Mouse (Mus musculus) embryonic fibroblast, embryonic 13.5 days (primary cell): ENCODE measurements around the gene 1700061G19Rik.

ENCODE experiments used
- CTCF ChIP-seq: IDR thresholded peaks from 2 replicates; pipeline ENCODE4 v1.5.1; 2011; ENCODE audit warnings: mild to moderate bottlenecking, control low read depth, low read length, moderate library complexity, borderline replicate concordance; ENCODE audit not compliant: insufficient read depth
- POLR2A ChIP-seq: IDR thresholded peaks from 2 replicates; pipeline ENCODE4 v1.6.1; 2011; ENCODE audit warnings: low read depth, mild to moderate bottlenecking, control low read depth, low read length, moderate library complexity

DNA sequence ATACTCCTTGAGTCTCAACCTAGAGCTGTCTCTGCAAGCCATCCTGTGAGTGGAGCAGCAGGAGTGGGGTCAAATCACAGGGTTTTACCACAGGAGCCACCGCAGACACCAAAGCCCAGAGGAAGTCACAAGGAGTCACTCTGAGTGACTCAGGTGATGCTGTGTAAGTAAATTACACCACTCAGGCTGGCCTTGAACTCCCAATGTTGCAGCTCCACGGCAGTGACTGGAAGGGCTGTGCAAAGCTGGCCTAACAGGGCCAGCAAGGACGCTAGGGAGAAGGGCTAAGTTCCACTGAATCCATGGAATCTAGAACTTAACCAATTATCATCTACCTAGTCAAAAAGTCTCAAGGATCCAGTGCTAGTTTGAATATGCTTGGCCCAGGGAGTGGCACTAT is 30.9 kb downstream of the 1700061G19Rik start:
- TF ChIP-seq CTCF (no peak), POLR2A (no peak)
